In the genomic region with DNA sequence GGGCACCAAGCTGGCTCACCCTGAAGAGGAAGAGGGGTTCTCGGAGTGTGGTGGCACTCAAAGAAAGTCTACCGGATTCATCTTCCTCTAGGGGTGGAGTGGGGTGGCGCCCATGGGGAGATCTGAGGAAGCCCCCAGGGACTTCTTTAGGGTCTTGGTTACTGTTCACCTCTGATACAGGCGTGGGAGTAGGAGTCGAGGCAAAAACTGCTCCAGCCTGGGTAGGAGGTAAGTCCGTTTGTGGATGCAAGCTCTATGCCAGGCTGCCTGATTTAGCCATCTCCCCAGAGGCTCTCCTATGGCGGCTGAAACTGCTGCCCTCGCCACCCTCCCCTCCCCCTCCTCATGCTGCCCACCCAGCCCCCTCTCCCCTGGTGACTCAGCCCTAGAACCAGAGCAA, we compare ENCODE assay signal across 16 mouse cellular contexts. TPM values are rescaled to one million over a fixed set of nuclear protein-coding genes. Genes with fewer than 3 reads are reported as not detected.
DNase-seq lines count a peak whose midpoint lies in the region; ATAC-seq and TF ChIP-seq lines count a peak whose summit lies in the region.
"Had no signal": no experiment of that assay in that cellular context is flagged by ENCODE, and none has a peak within 500 bp of the region (broad histone marks: within the 10 kb centered on the region; RNA-seq: fewer than 3 reads in every experiment).

No protein-coding gene starts in this region.

- H3K9ac ChIP-seq in heart, embryonic 12.5 days = no peak overlapping the region
- H3K9ac ChIP-seq in lung, embryonic 14.5 days = no peak overlapping the region
- H3K9ac ChIP-seq in ES-E14 (ENCODE audit: insufficient read depth, low read depth, low read length, poor library complexity, severe bottlenecking) = peak overlapping the region; percentile 38; the same call in 1 of the 2 replicates
- H3K9ac ChIP-seq: midbrain, embryonic 15.5 days; neural tube, embryonic 13.5 days had no signal

- peaks cover 76% of the 10 kb centered on the region for H3K4me1 ChIP-seq in heart, embryonic 12.5 days (replicated peaks)
- H3K4me1 ChIP-seq in lung, embryonic 14.5 days (ENCODE audit: insufficient read depth) = peaks cover 39% of the 10 kb centered on the region
- peaks cover 33% of the 10 kb centered on the region for H3K4me1 ChIP-seq in lung, adult 2 months (ENCODE audit: control insufficient read depth, insufficient read depth, low read length)
- peaks cover 10 to 40% of the 10 kb centered on the region in 2 experiments for H3K4me1 ChIP-seq in ES-E14 (ENCODE audit: control insufficient read depth in 2 of 2, insufficient read depth in 2 of 2, low read length in 2 of 2, poor library complexity in 1 of 2)

- no peak for DNase-seq in heart, postnatal 25 days (ENCODE audit: low spot score)
- DNase-seq in lung, embryonic 14.5 days = no peak
- DNase-seq in lung, adult 2 months = no peak
- no peak for DNase-seq in ES-E14 (ENCODE audit: low read depth, low spot score)
- DNase-seq: gastrocnemius, postnatal 36 days; liver had no signal

- intact Hi-C loops in heart, postnatal 25 days (cut with DNase I) = no loop called here

- H3K79me2 ChIP-seq in myocyte (ENCODE audit: control insufficient read depth, insufficient read depth) = no peaks in the 10 kb centered on the region

- peak overlapping the region; percentile 47 for H3K4me2 ChIP-seq in heart, embryonic 12.5 days
- no peak overlapping the region for H3K4me2 ChIP-seq in lung, embryonic 14.5 days
- H3K4me2 ChIP-seq in myocyte (ENCODE audit: low read depth) = peak overlapping the region; percentile 53
- H3K4me2 ChIP-seq: midbrain, embryonic 15.5 days; neural tube, embryonic 13.5 days had no signal

- in situ Hi-C loops in ES-E14 (cut with MboI; ENCODE audit: low sequenced_read_pairs in 2 of 2, unreplicated experiment in 2 of 2) = no loop called here

- TF ChIP-seq CTCF in lung, embryonic 14.5 days (IDR thresholded peaks at IDR 0.05; ENCODE audit: low read depth) = no peak
- no peak for TF ChIP-seq CTCF in lung, adult 2 months (IDR thresholded peaks at IDR 0.05; ENCODE audit: insufficient read depth, low read length)

- no peak for ATAC-seq in heart, embryonic 12.5 days (ENCODE audit: insufficient number of reproducible peaks, low FRiP score)
- no peak for ATAC-seq in lung, embryonic 14.5 days (ENCODE audit: insufficient read depth)
- no peak for ATAC-seq in frontal cortex, adult (ENCODE audit: low TSS enrichment)
- ATAC-seq: CD4-positive, CD25-positive, alpha-beta regulatory T cell, adult 4 months; hindbrain, embryonic 16.5 days; midbrain, embryonic 15.5 days had no signal

- no peak for TF ChIP-seq POLR2A in lung, adult 2 months (IDR thresholded peaks at IDR 0.05; ENCODE audit: borderline replicate concordance, extremely low read depth, low read depth, low read length)
- no peak for TF ChIP-seq POLR2A in myocyte (IDR thresholded peaks at IDR 0.05; ENCODE audit: insufficient read length, low read depth)

- no peak overlapping the region for H3ac ChIP-seq in myocyte (ENCODE audit: control insufficient read depth, insufficient read length)

- peaks cover 4% of the 10 kb centered on the region; the same call in 1 of the 2 replicates for H3K36me3 ChIP-seq in heart, embryonic 12.5 days
- H3K36me3 ChIP-seq in lung, embryonic 14.5 days (ENCODE audit: insufficient read depth) = peaks cover 4% of the 10 kb centered on the region; the same call in 1 of the 2 replicates
- H3K36me3 ChIP-seq in ES-E14 (ENCODE audit: control insufficient read depth, insufficient read depth, low read length, poor library complexity, severe bottlenecking) (peaks cover 2% of the 10 kb centered on the region; the same call in 1 of the 2 replicates), myocyte (ENCODE audit: control insufficient read depth, insufficient read depth) (no peaks in the 10 kb centered on the region)
- H3K36me3 ChIP-seq: midbrain, embryonic 15.5 days had no signal

- H3K4me3 ChIP-seq in heart, embryonic 12.5 days = no peak overlapping the region
- no peak overlapping the region for H3K4me3 ChIP-seq in lung, embryonic 14.5 days (ENCODE audit: low read depth, low read length)
- no peak overlapping the region for H3K4me3 ChIP-seq in lung, adult 2 months (replicated peaks; ENCODE audit: extremely low read depth, low read depth, low read length)
- peak overlapping the region in 1 of 2 experiments; percentile 13; a peak in 1 of 4 replicates for H3K4me3 ChIP-seq in ES-E14 (ENCODE audit: insufficient read depth in 1 of 2, low read depth in 1 of 2, low read length in 2 of 2, poor library complexity in 1 of 2, severe bottlenecking in 1 of 2)
- no peak overlapping the region for H3K4me3 ChIP-seq in myocyte
- H3K4me3 ChIP-seq: midbrain, embryonic 15.5 days; neural tube, embryonic 13.5 days had no signal

- 53% methylated on average over 8 of the region's 8 CpGs for WGBS in heart, embryonic 12.5 days
- 72% methylated on average over 8 of the region's 8 CpGs for WGBS in lung, embryonic 14.5 days
- 63% methylated on average over 8 of the region's 8 CpGs for WGBS in lung, adult 2 months

- no peaks in the 10 kb centered on the region for H3K9me3 ChIP-seq in heart, embryonic 12.5 days (replicated peaks)
- no peaks in the 10 kb centered on the region for H3K9me3 ChIP-seq in lung, embryonic 14.5 days (ENCODE audit: low read depth, low read length)
- no peaks in the 10 kb centered on the region for H3K9me3 ChIP-seq in ES-E14 (ENCODE audit: control insufficient read depth, insufficient read depth, low read depth, low read length)
- H3K9me3 ChIP-seq: midbrain, embryonic 15.5 days; neural tube, embryonic 13.5 days had no signal

- peak overlapping the region; percentile 88 for H3K27ac ChIP-seq in heart, embryonic 12.5 days (ENCODE audit: poor library complexity, severe bottlenecking)
- H3K27ac ChIP-seq in lung, embryonic 14.5 days (ENCODE audit: low read depth) = peak overlapping the region; percentile 84; the same call in 1 of the 2 replicates
- H3K27ac ChIP-seq in ES-E14 (ENCODE audit: insufficient read depth, low read depth, low read length, poor library complexity, severe bottlenecking) = no peak overlapping the region
- H3K27ac ChIP-seq: macrophage; midbrain, embryonic 15.5 days; neural tube, embryonic 13.5 days had no signal

- peaks cover 6% of the 10 kb centered on the region; the same call in 1 of the 2 replicates for H3K27me3 ChIP-seq in heart, embryonic 12.5 days (replicated peaks)
- H3K27me3 ChIP-seq in lung, embryonic 14.5 days (ENCODE audit: insufficient read depth, low read length) = peaks cover 24% of the 10 kb centered on the region
- H3K27me3 ChIP-seq in myocyte (ENCODE audit: control insufficient read depth, insufficient read depth, insufficient read length) = no peaks in the 10 kb centered on the region

TF ChIP-seq in ES-E14, 5 proteins besides CTCF, POLR2A, EP300 and RAD21:
- TF ChIP-seq CHD2 (IDR thresholded peaks at IDR 0.05; ENCODE audit: low read depth, low read length) = no peak
- TF ChIP-seq MAFK (IDR thresholded peaks at IDR 0.05; ENCODE audit: insufficient read depth, low read depth, low read length) = no peak
- no peak for TF ChIP-seq HCFC1 (IDR thresholded peaks at IDR 0.05; ENCODE audit: borderline replicate concordance, insufficient read depth, low read length)
- no peak for TF ChIP-seq ZC3H11A (IDR thresholded peaks at IDR 0.05; ENCODE audit: borderline replicate concordance, low read depth, low read length)
- TF ChIP-seq ZNF384 (IDR thresholded peaks at IDR 0.05; ENCODE audit: low read depth, low read length) = no peak
TF ChIP-seq in ES-E14: peak in this region for 0.

TF ChIP-seq in myocyte, 11 proteins besides CTCF, POLR2A, EP300 and RAD21:
- TF ChIP-seq SRF (IDR thresholded peaks at IDR 0.05; ENCODE audit: control insufficient read depth, insufficient read length, low read depth) (no peak), USF1 (IDR thresholded peaks at IDR 0.05; ENCODE audit: low read depth) (no peak), TCF3 (IDR thresholded peaks at IDR 0.05; ENCODE audit: insufficient read length, low read depth) (no peak), MYOD1 (IDR thresholded peaks at IDR 0.05; ENCODE audit: control insufficient read depth in 1 of 3, insufficient read length in 2 of 3, low read depth in 2 of 3) (no peak), CEBPB (IDR thresholded peaks at IDR 0.05; ENCODE audit: insufficient read depth, poor library complexity, severe bottlenecking) (no peak), MAX (IDR thresholded peaks at IDR 0.05; ENCODE audit: low read depth) (no peak), REST (IDR thresholded peaks at IDR 0.05; ENCODE audit: insufficient read depth, insufficient read length) (no peak), MYOG (IDR thresholded peaks at IDR 0.05; ENCODE audit: control insufficient read depth in 1 of 3, insufficient read depth in 1 of 3, insufficient read length in 2 of 3, low read depth in 2 of 3) (no peak), TCF12 (IDR thresholded peaks at IDR 0.05; ENCODE audit: insufficient read depth, poor library complexity, severe bottlenecking) (no peak), POLR2AphosphoS2 (IDR thresholded peaks at IDR 0.05; ENCODE audit: insufficient read length, low read depth) (no peak), E2F4 (IDR thresholded peaks at IDR 0.05; ENCODE audit: insufficient read depth) (no peak)
TF ChIP-seq in myocyte: peak in this region for 0.

RNA-seq across cellular contexts. Expression of gene Itga3, which starts 4.5 kb away (rescaled TPM):
- 11.8 and 12.1 TPM in 2 replicates for polyA plus RNA-seq in heart, embryonic 12.5 days (2016; fragmentation: Nextera tagmentation; extraction: Ambion mirVana)
- 10 to 100 TPM; 10.8 to 11.7 TPM for total RNA-seq in heart, postnatal 25 days (2021)
- polyA plus RNA-seq in lung, embryonic 14.5 days (2014; fragmentation: Nextera tagmentation; extraction: Ambion mirVana) = 27.1 and 28.4 TPM in 2 replicates
- 181 and 187 TPM in 2 replicates for polyA plus RNA-seq in lung, adult 2 months (2012; rRNA removed)
- 189 and 246 TPM in 2 replicates for total RNA-seq in ES-E14 (2012; rRNA removed)
- polyA plus RNA-seq in myocyte (2012; fragmentation: generic; extraction: Trizol) = 19.9 TPM

RNA-seq across cellular contexts. Expression of gene Pdk2, which starts 31.0 kb away (rescaled TPM):
- 65.1 and 68.3 TPM in 2 replicates for polyA plus RNA-seq in heart, embryonic 12.5 days (2016; fragmentation: Nextera tagmentation; extraction: Ambion mirVana)
- 100 to 1,000 TPM; 377 to 397 TPM for total RNA-seq in heart, postnatal 25 days (2021)
- 24.5 and 27.4 TPM in 2 replicates for polyA plus RNA-seq in lung, embryonic 14.5 days (2014; fragmentation: Nextera tagmentation; extraction: Ambion mirVana)
- 53.0 and 67.3 TPM in 2 replicates for polyA plus RNA-seq in lung, adult 2 months (2012; rRNA removed)
- 1.3 and 1.7 TPM in 2 replicates for total RNA-seq in ES-E14 (2012; rRNA removed)
- 33.3 TPM for polyA plus RNA-seq in myocyte (2012; fragmentation: generic; extraction: Trizol)

RNA-seq across cellular contexts. Expression of gene Dlx3, which starts 47.8 kb away (rescaled TPM):
- polyA plus RNA-seq in heart, embryonic 12.5 days (2016; fragmentation: Nextera tagmentation; extraction: Ambion mirVana) = 0.12 and 0.41 TPM in 2 replicates
- total RNA-seq in heart, postnatal 25 days (2021) = not detected
- polyA plus RNA-seq in lung, embryonic 14.5 days (2014; fragmentation: Nextera tagmentation; extraction: Ambion mirVana) = 0.11 and 0.18 TPM in 2 replicates
- 0.05 and 2.0 TPM in 2 replicates for polyA plus RNA-seq in lung, adult 2 months (2012; rRNA removed)
- total RNA-seq in ES-E14 (2012; rRNA removed) = 0.11 and 0.54 TPM in 2 replicates
- polyA plus RNA-seq in myocyte (2012; fragmentation: generic; extraction: Trizol) = 6.3 TPM
- total RNA-seq: adrenal gland, adult 18-20 months; gastrocnemius, postnatal 36 days had no signal
- polyA plus RNA-seq: frontal cortex, adult 2 months; macrophage had no signal
